Mouse (Mus musculus): Measurements from ENCODE around the gene Cd276.

Cd276 gene

GRCm38 (mm10) chr9:58550928-58551327, 4.3 kb downstream of the Cd276 start:
- DNase-seq (ENCODE audit: low spot score in 2 of 2): no peak

GRCm38 (mm10) chr9:58549694-58550093, 5.5 kb downstream of the Cd276 start:
- DNase-seq (ENCODE audit: low spot score in 2 of 2): no peak

GRCm38 (mm10) chr9:58548897-58549296, 6.3 kb downstream of the Cd276 start:
- no peak for DNase-seq (ENCODE audit: low spot score in 2 of 2)

GRCm38 (mm10) chr9:58546630-58547360, 8.4 kb downstream of the Cd276 start:
- DNase-seq (ENCODE audit: low spot score in 2 of 2): peak in 1 of 2 experiments; percentile 30

- no peak for DNase-seq (ENCODE audit: low spot score in 2 of 2)
Observed at GRCm38 (mm10) chr9:58545428-58545827, 9.8 kb downstream of the Cd276 start.

GRCm38 (mm10) chr9:58544879-58545324, 10.3 kb downstream of the Cd276 start:
- DNase-seq (ENCODE audit: low spot score in 2 of 2): no peak

GRCm38 (mm10) chr9:58541895-58542338, 13.3 kb downstream of the Cd276 start:
- DNase-seq (ENCODE audit: low spot score in 2 of 2): peak; percentile 38 to 44

- no peak for DNase-seq (ENCODE audit: low spot score in 2 of 2)
Observed at GRCm38 (mm10) chr9:58539886-58540285, 15.4 kb downstream of the Cd276 start.

GRCm38 (mm10) chr9:58537774-58538173, 17.5 kb downstream of the Cd276 start:
- no peak for DNase-seq (ENCODE audit: low spot score in 2 of 2)

- no peak for DNase-seq (ENCODE audit: low spot score in 2 of 2)
Observed at GRCm38 (mm10) chr9:58535447-58536134, 19.6 kb downstream of the Cd276 start.

- DNase-seq (ENCODE audit: low spot score in 2 of 2): peak in 1 of 2 experiments; percentile 47
Observed at GRCm38 (mm10) chr9:58534766-58535165, 20.5 kb downstream of the Cd276 start.

- no peak for DNase-seq (ENCODE audit: low spot score in 2 of 2)
Observed at GRCm38 (mm10) chr9:58533322-58533721, 21.9 kb downstream of the Cd276 start.

- no peak for DNase-seq (ENCODE audit: low spot score in 2 of 2)
Observed at GRCm38 (mm10) chr9:58532236-58532635, 23.0 kb downstream of the Cd276 start.

- no peak for DNase-seq (ENCODE audit: low spot score in 2 of 2)
Observed at GRCm38 (mm10) chr9:58530407-58530806, 24.8 kb downstream of the Cd276 start.

- no peak for DNase-seq (ENCODE audit: low spot score in 2 of 2)
Observed at GRCm38 (mm10) chr9:58527841-58528240, 27.4 kb downstream of the Cd276 start.

GRCm38 (mm10) chr9:58525108-58525507, 30.1 kb downstream of the Cd276 start:
- DNase-seq (ENCODE audit: low spot score in 2 of 2): no peak

- no peak for DNase-seq (ENCODE audit: low spot score in 2 of 2)
Observed at GRCm38 (mm10) chr9:58521883-58522423, 33.3 kb downstream of the Cd276 start.

- DNase-seq (ENCODE audit: low spot score in 2 of 2): no peak
Observed at GRCm38 (mm10) chr9:58520816-58521581, 34.2 kb downstream of the Cd276 start.

- DNase-seq (ENCODE audit: low spot score in 2 of 2): no peak
Observed at GRCm38 (mm10) chr9:58519953-58520352, 35.3 kb downstream of the Cd276 start.

GRCm38 (mm10) chr9:58517866-58518750, 37.1 kb downstream of the Cd276 start:
- DNase-seq (ENCODE audit: low spot score in 2 of 2): no peak

- no peak for DNase-seq (ENCODE audit: low spot score in 2 of 2)
Observed at GRCm38 (mm10) chr9:58516480-58516879, 38.8 kb downstream of the Cd276 start.
